Mouse (Mus musculus): Measurements from ENCODE around the gene Poglut1. TPM values are rescaled to one million over a fixed set of nuclear protein-coding genes. Genes with fewer than 3 reads are reported as not detected.
A peak's percentile ranks its signal among the peaks of the same experiment; 100 is the strongest.

The Poglut1 gene
- polyA plus RNA-seq, 1 experiment from 2014 or later = 78.7 TPM

GRCm38 (mm10) chr16:38521211-38521987, 28.7 kb downstream of the Poglut1 start:
- 0 out of 2 replicates have a peak overlapping the region, but pooled peaks have one; percentile 26 for H3K27ac ChIP-seq
- no peaks in the 10 kb centered on the region for H3K27me3 ChIP-seq (ENCODE audit: low read depth, poor library complexity, severe bottlenecking)
- peaks cover 8% of the 10 kb centered on the region for H3K4me1 ChIP-seq
- H3K4me3 ChIP-seq = peak overlapping the region; percentile 92
- DNase-seq (ENCODE audit: low spot score) = no peak
- peaks cover 53% of the 10 kb centered on the region for H3K36me3 ChIP-seq
- H3K9me3 ChIP-seq (replicated peaks) = no peaks in the 10 kb centered on the region
- 43% methylated on average over 8 of the region's 8 CpGs for WGBS

- no peak overlapping the region for H3K27ac ChIP-seq
- WGBS = 95% methylated on average over 2 of the region's 2 CpGs
- no peak overlapping the region for H3K4me3 ChIP-seq
- no peaks in the 10 kb centered on the region for H3K9me3 ChIP-seq (replicated peaks)
- H3K36me3 ChIP-seq = peaks cover 50% of the 10 kb centered on the region
- DNase-seq (ENCODE audit: low spot score) = no peak
- no peaks in the 10 kb centered on the region for H3K27me3 ChIP-seq (ENCODE audit: low read depth, poor library complexity, severe bottlenecking)
- peaks cover 8% of the 10 kb centered on the region for H3K4me1 ChIP-seq
Observed at GRCm38 (mm10) chr16:38519140-38519539, 30.9 kb downstream of the Poglut1 start.

- Histone ChIP-seq H3K9me3 (replicated peaks) (no peaks in the 10 kb centered on the region), H3K27ac (no peak overlapping the region), H3K36me3 (peaks cover 84% of the 10 kb centered on the region), H3K4me3 (no peak overlapping the region), H3K27me3 (ENCODE audit: low read depth, poor library complexity, severe bottlenecking) (no peaks in the 10 kb centered on the region), H3K4me1 (no peaks in the 10 kb centered on the region)
- DNase-seq (ENCODE audit: low spot score) = no peak
- WGBS = 93% methylated on average over 2 of the region's 2 CpGs
Observed at GRCm38 (mm10) chr16:38510846-38511245, 39.2 kb downstream of the Poglut1 start.

- Histone ChIP-seq H3K4me1 (no peaks in the 10 kb centered on the region), H3K36me3 (peaks cover 79% of the 10 kb centered on the region), H3K9me3 (replicated peaks) (no peaks in the 10 kb centered on the region; the same call in 1 of the 2 replicates), H3K27me3 (ENCODE audit: low read depth, poor library complexity, severe bottlenecking) (no peaks in the 10 kb centered on the region), H3K27ac (no peak overlapping the region), H3K4me3 (no peak overlapping the region)
- WGBS = 77% methylated on average over 4 of the region's 4 CpGs
- DNase-seq (ENCODE audit: low spot score) = peak; percentile 71
Observed at GRCm38 (mm10) chr16:38506041-38506634, 43.9 kb downstream of the Poglut1 start.

- Histone ChIP-seq H3K4me3 (no peak overlapping the region), H3K27ac (no peak overlapping the region), H3K27me3 (ENCODE audit: low read depth, poor library complexity, severe bottlenecking) (no peaks in the 10 kb centered on the region), H3K36me3 (peaks cover 83% of the 10 kb centered on the region), H3K9me3 (replicated peaks) (no peaks in the 10 kb centered on the region; the same call in 1 of the 2 replicates), H3K4me1 (no peaks in the 10 kb centered on the region)
- DNase-seq (ENCODE audit: low spot score) = no peak
- WGBS = 92% methylated on average over 4 of the region's 4 CpGs
Observed at GRCm38 (mm10) chr16:38503528-38503927, 46.5 kb downstream of the Poglut1 start.

GRCm38 (mm10) chr16:38502469-38502868, 47.6 kb downstream of the Poglut1 start:
- no peak for DNase-seq (ENCODE audit: low spot score)
- Histone ChIP-seq H3K27ac (no peak overlapping the region), H3K9me3 (replicated peaks) (no peaks in the 10 kb centered on the region; the same call in 1 of the 2 replicates), H3K27me3 (ENCODE audit: low read depth, poor library complexity, severe bottlenecking) (no peaks in the 10 kb centered on the region), H3K36me3 (peaks cover 83% of the 10 kb centered on the region), H3K4me1 (no peaks in the 10 kb centered on the region), H3K4me3 (no peak overlapping the region)
- whole genome bisulfite sequencing = 93% methylated on average over 10 of the region's 10 CpGs

GRCm38 (mm10) chr16:38496604-38497140, 53.4 kb downstream of the Poglut1 start:
- Histone ChIP-seq H3K36me3 (peaks cover 49% of the 10 kb centered on the region), H3K4me3 (no peak overlapping the region), H3K27ac (no peak overlapping the region), H3K9me3 (replicated peaks) (no peaks in the 10 kb centered on the region), H3K4me1 (no peaks in the 10 kb centered on the region), H3K27me3 (ENCODE audit: low read depth, poor library complexity, severe bottlenecking) (no peaks in the 10 kb centered on the region)
- DNase-seq (ENCODE audit: low spot score) = no peak
- WGBS = 87% methylated on average over 7 of the region's 7 CpGs

- no peaks in the 10 kb centered on the region for H3K27me3 ChIP-seq (ENCODE audit: low read depth, poor library complexity, severe bottlenecking)
- H3K9me3 ChIP-seq (replicated peaks) = no peaks in the 10 kb centered on the region
- peaks cover 24% of the 10 kb centered on the region for H3K36me3 ChIP-seq
- H3K4me3 ChIP-seq = no peak overlapping the region
- 91% methylated on average over 10 of the region's 10 CpGs for WGBS
- H3K27ac ChIP-seq = no peak overlapping the region
- DNase-seq (ENCODE audit: low spot score) = no peak
- peaks cover 5% of the 10 kb centered on the region; the same call in 1 of the 2 replicates for H3K4me1 ChIP-seq
Observed at GRCm38 (mm10) chr16:38493890-38494289, 56.2 kb downstream of the Poglut1 start.

GRCm38 (mm10) chr16:38492551-38492950, 57.5 kb downstream of the Poglut1 start:
- Histone ChIP-seq H3K4me3 (no peak overlapping the region), H3K27me3 (ENCODE audit: low read depth, poor library complexity, severe bottlenecking) (no peaks in the 10 kb centered on the region), H3K9me3 (replicated peaks) (no peaks in the 10 kb centered on the region), H3K4me1 (peaks cover 5% of the 10 kb centered on the region; the same call in 1 of the 2 replicates), H3K27ac (no peak overlapping the region), H3K36me3 (peaks cover 12% of the 10 kb centered on the region)
- 89% methylated on average over 3 of the region's 3 CpGs for WGBS
- no peak for DNase-seq (ENCODE audit: low spot score)

- Histone ChIP-seq H3K4me3 (peak overlapping the region; percentile 42), H3K27me3 (ENCODE audit: low read depth, poor library complexity, severe bottlenecking) (peaks cover 39% of the 10 kb centered on the region), H3K36me3 (no peaks in the 10 kb centered on the region), H3K4me1 (peaks cover 11% of the 10 kb centered on the region), H3K9me3 (replicated peaks) (no peaks in the 10 kb centered on the region), H3K27ac (no peak overlapping the region)
- no peak for DNase-seq (ENCODE audit: low spot score)
- WGBS = 29% methylated on average over 42 of the region's 42 CpGs
Observed at GRCm38 (mm10) chr16:38483582-38484309, 66.3 kb downstream of the Poglut1 start.

GRCm38 (mm10) chr16:38482780-38483562, 67.1 kb downstream of the Poglut1 start:
- Histone ChIP-seq H3K27me3 (ENCODE audit: low read depth, poor library complexity, severe bottlenecking) (peaks cover 39% of the 10 kb centered on the region), H3K36me3 (no peaks in the 10 kb centered on the region), H3K4me3 (peak overlapping the region; percentile 42), H3K4me1 (peaks cover 11% of the 10 kb centered on the region), H3K27ac (no peak overlapping the region), H3K9me3 (replicated peaks) (no peaks in the 10 kb centered on the region)
- WGBS = 21% methylated on average over 32 of the region's 32 CpGs
- peak; percentile 40 for DNase-seq (ENCODE audit: low spot score)

GRCm38 (mm10) chr16:38481327-38481726, 68.7 kb downstream of the Poglut1 start:
- H3K4me3 ChIP-seq = no peak overlapping the region
- 81% methylated on average over 4 of the region's 4 CpGs for WGBS
- no peaks in the 10 kb centered on the region for H3K9me3 ChIP-seq (replicated peaks)
- no peak for DNase-seq (ENCODE audit: low spot score)
- H3K36me3 ChIP-seq = no peaks in the 10 kb centered on the region
- H3K27ac ChIP-seq = no peak overlapping the region
- H3K4me1 ChIP-seq = peaks cover 20% of the 10 kb centered on the region
- H3K27me3 ChIP-seq (ENCODE audit: low read depth, poor library complexity, severe bottlenecking) = peaks cover 42% of the 10 kb centered on the region
